Mouse (Mus musculus) heart, postnatal 0 days (tissue): Measurements from ENCODE around the gene Vdr.

Source experiments
- CTCF ChIP-seq: IDR thresholded peaks from 2 replicates; pipeline ENCODE4 v1.5.1; 2016; ENCODE audit warnings: antibody characterized with exemption, control low read depth, low read depth
- EP300 ChIP-seq: IDR thresholded peaks from 2 replicates; pipeline ENCODE4 v1.6.1; 2016; ENCODE audit warnings: antibody characterized with exemption, low read depth

DNA sequence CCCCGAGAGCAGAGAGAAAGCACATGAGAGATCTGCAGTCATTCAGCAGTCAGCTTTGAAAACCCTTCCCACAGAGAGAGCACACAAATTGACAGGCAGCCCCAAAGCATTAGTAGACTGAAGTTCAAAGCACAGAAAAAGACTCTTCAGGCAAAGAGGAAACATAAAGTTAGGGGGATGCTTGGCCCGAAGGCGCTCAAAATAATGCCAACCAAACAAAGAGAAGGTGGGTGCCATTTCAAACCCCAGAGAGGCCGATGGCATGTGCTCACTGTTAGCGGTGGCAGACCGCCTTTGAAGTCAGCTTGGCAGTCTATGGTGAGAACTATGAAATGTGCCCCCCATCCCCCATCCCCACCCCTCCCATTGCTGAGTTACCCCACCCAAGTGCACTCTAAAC is 68.4 kb downstream of the Vdr start:
- no peak for TF ChIP-seq CTCF
- TF ChIP-seq EP300, result no peak
